Mouse (Mus musculus) hindbrain, postnatal 0 days (tissue): ENCODE measurements around the gene D2hgdh. TPM values are rescaled to one million over a fixed set of nuclear protein-coding genes. Genes with fewer than 3 reads are reported as not detected.

Experiments
- ATAC-seq: fragments of 200-750 bp; cut with Nextera tagmentation; 2 replicates; pipeline ENCODE4 v1.8.0; 2017; ENCODE audit warnings: mild to moderate bottlenecking, moderate TSS enrichment, moderate library complexity
- DNase-seq: peaks from one replicate; pipeline ENCODE4 v3.0.0-alpha.2; 2015; ENCODE audit warnings: low spot score
- H3K27ac ChIP-seq: fragments of 300-500 bp; sonication (generic); 2 replicates; pipeline ENCODE4 v1.5.1; 2014; ENCODE audit warnings: mild to moderate bottlenecking
- H3K27me3 ChIP-seq: fragments of 300-500 bp; sonication (generic); 2 replicates; pipeline ENCODE4 v1.6.1; 2014; ENCODE audit warnings: low read length, mixed read lengths; ENCODE audit not compliant: insufficient read depth
- H3K36me3 ChIP-seq: fragments of 300-500 bp; sonication (generic); 2 replicates; pipeline ENCODE4 v1.6.1; 2014; ENCODE audit warnings: low read length, mixed read lengths; ENCODE audit not compliant: insufficient read depth
- H3K4me1 ChIP-seq: fragments of 300-500 bp; sonication (generic); 2 replicates; pipeline ENCODE4 v1.6.1; 2014; ENCODE audit warnings: antibody characterized with exemption, low read length, mixed read lengths; ENCODE audit not compliant: insufficient read depth
- H3K4me2 ChIP-seq: fragments of 300-500 bp; sonication (generic); 2 replicates; pipeline ENCODE4 v1.6.1; 2014; ENCODE audit warnings: low read depth, mild to moderate bottlenecking, low read length, moderate library complexity, mixed read lengths
- H3K4me3 ChIP-seq: fragments of 300-500 bp; sonication (generic); 2 replicates; pipeline ENCODE4 v1.5.1; 2014; ENCODE audit warnings: low read length
- H3K9ac ChIP-seq: fragments of 300-500 bp; sonication (generic); replicated peaks from 2 replicates; pipeline ENCODE4 v1.6.1; 2014; ENCODE audit warnings: mild to moderate bottlenecking, low read length, moderate library complexity, mixed read lengths
- H3K9me3 ChIP-seq: fragments of 300-500 bp; sonication (generic); 2 replicates; pipeline ENCODE4 v1.6.1; 2016; ENCODE audit warnings: low read length, mixed read lengths
- CTCF ChIP-seq: IDR thresholded peaks from 2 replicates; pipeline ENCODE4 v1.5.1; 2016; ENCODE audit warnings: antibody characterized with exemption, control low read depth, low read depth
- WGBS: fragments of 180-500 bp; shearing (Covaris S2); extraction: QIAGEN DNeasy Blood & Tissue Kit; methylation state at CpG from one replicate; pipeline ENCODE4 v1.1.7; 2014; 5-methylcytosine and 5-hydroxymethylcytosine counted together
- polyA plus RNA-seq: library from polyadenylated mRNA; unstranded; fragments of >200 nt; fragmentation: Nextera tagmentation; extraction: Ambion mirVana; gene quantifications from 2 replicates; pipeline ENCODE4 v1.2.1, GENCODE M21; 2015
- total RNA-seq: library from RNA; depleted of rRNA; stranded (reverse); fragments of >200 nt; gene quantifications from 2 replicates; pipeline ENCODE4 v1.2.3, GENCODE M21; 2014; rRNA removed

The D2hgdh gene
- total RNA-seq = 13.6 and 23.6 TPM in 2 replicates
- 12.0 and 13.0 TPM in 2 replicates for polyA plus RNA-seq

DNA sequence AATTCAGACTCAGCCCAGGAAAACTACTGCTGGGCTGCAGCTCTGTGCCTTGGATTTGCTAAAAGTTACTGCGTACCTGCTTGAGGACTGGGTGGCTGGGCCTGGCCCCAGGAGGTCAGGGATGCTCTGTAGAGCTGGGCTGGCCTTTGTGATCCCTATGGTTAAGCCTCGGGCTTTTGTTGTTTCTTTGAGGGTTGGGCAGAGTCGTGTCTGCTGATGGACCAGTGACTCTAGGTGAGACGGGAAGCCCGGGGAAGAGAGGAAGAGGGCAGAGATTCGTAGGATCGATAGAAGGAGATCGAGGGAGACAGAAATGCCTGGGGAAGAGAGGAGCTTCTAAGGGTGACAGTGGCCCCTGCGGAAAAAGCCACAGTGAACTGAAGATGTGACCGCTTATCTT, at the start of gene D2hgdh:
Gene D2hgdh (plus strand): TSS at position 301 of the 400 bp plus-strand sequence.
- H3K4me1 ChIP-seq = peaks cover 11% of the 10 kb centered on the region; the same call in 1 of the 2 replicates
- H3K4me2 ChIP-seq = peak within 1 kb of the TSS; percentile 75
- ATAC-seq = no peak; the same call in 1 of the 2 replicates
- no peak for DNase-seq
- peak within 1 kb of the TSS; percentile 67 for H3K9ac ChIP-seq
- WGBS = 8% methylated on average over 10 of the region's 10 CpGs
- no peak for TF ChIP-seq CTCF
- H3K4me3 ChIP-seq = peak within 1 kb of the TSS; percentile 52
- H3K9me3 ChIP-seq = no peaks in the 10 kb centered on the region
- H3K27me3 ChIP-seq = no peaks in the 10 kb centered on the region
- H3K36me3 ChIP-seq = peaks cover 1% of the 10 kb centered on the region
- H3K27ac ChIP-seq = peak within 1 kb of the TSS; percentile 95

DNA sequence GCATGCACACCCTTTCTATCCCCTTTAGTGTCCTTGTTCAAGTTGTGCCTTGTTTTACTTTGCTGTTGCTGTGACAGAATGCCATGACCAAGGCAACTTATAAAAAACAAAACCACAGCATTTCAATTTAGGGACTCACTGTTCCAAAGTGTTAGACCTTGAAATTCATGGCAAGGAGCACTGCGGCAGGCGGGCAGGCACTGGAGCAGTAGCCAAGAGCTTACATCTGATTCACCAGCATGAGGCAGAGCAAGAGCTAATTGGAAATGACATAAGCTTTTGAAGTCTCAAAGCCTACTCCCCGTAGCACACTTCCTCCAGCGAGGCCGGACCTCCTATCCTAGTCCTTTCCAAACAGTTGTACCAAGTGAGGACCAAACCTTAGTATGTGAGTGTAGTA, 48.0 kb upstream of the D2hgdh start:
- 92% methylated on average over 5 of the region's 5 CpGs for WGBS
- Histone ChIP-seq H3K36me3 (peaks cover 60% of the 10 kb centered on the region), H3K4me3 (no peak overlapping the region), H3K27me3 (no peaks in the 10 kb centered on the region), H3K4me2 (no peak overlapping the region), H3K27ac (no peak overlapping the region), H3K4me1 (no peaks in the 10 kb centered on the region), H3K9me3 (no peaks in the 10 kb centered on the region), H3K9ac (no peak overlapping the region)
- DNase-seq = no peak
- no peak for TF ChIP-seq CTCF
- ATAC-seq = no peak

DNA sequence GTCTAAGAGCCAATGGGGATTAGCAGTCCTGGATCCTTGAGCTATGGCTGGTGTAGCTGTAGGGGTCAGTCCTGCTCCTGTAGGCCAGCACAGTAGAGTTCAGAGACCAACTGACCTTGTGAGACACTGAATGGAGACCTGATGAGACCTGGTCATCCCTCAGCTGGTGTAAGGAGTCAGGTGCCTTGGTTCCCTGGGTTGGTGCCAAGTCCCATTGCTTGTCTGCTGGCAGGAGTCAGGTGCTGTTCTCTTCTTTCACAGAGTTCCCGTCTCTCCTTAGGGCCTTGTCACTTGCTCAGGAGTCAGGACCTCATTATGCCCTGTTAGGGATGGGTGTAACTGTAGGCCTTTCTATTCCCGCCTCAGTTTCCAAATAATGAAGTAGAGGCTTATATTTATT, 37.8 kb upstream of the D2hgdh start:
- TF ChIP-seq CTCF = no peak
- Histone ChIP-seq H3K27ac (no peak overlapping the region), H3K4me1 (no peaks in the 10 kb centered on the region), H3K27me3 (no peaks in the 10 kb centered on the region), H3K36me3 (peaks cover 55% of the 10 kb centered on the region), H3K4me2 (no peak overlapping the region), H3K9me3 (no peaks in the 10 kb centered on the region), H3K9ac (no peak overlapping the region), H3K4me3 (no peak overlapping the region)
- ATAC-seq (no peak; the same call in 1 of the 2 replicates), DNase-seq (no peak)
- 85% methylated on average over 2 of the region's 2 CpGs for WGBS

DNA sequence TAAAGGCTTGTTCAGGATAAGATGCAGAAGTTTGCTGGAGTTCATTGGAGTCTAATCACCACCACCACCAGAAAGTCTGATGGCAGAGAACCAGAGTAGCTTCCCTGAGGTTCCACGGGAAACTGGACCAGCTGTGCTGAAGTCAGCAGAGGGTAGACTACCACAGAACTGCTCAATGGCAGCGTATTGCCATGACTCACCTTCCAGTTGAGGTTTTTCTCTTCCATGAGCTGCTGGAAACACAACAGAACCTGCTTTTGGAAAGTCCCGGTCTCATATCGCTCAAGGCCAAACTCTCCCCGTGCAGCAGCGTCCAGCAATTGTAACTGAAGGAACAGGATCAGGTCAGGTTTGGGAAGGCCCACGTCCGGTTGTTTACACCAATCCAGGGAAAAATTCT, 30.2 kb upstream of the D2hgdh start:
- ATAC-seq (no peak), DNase-seq (no peak)
- Histone ChIP-seq H3K4me2 (no peak overlapping the region), H3K27me3 (no peaks in the 10 kb centered on the region), H3K4me1 (no peaks in the 10 kb centered on the region), H3K36me3 (peaks cover 30% of the 10 kb centered on the region), H3K4me3 (no peak overlapping the region), H3K27ac (no peak overlapping the region), H3K9me3 (no peaks in the 10 kb centered on the region), H3K9ac (no peak overlapping the region)
- WGBS = 97% methylated on average over 8 of the region's 8 CpGs
- no peak for TF ChIP-seq CTCF

DNA sequence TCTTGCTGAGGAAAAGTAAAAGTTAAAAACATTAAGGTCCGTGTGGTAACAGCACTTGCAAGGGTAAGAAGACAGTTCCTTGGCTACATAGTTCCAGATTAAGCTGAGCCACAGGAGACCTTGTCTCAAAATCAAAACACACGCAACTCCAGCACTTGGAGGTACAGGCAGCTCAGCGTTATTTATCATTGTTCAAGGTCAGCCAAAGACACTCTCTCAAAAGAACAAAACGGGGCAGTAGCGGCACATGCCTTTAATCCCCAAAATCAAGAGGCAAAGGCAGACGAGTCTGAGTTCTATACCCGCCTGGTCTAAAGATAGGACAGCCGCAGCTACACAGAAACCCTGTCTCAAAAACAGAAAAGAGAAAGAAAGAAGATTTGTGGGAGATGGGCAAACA, 28.8 kb upstream of the D2hgdh start:
- ATAC-seq (no peak), DNase-seq (no peak)
- no peak overlapping the region for H3K27ac ChIP-seq
- no peak overlapping the region for H3K4me3 ChIP-seq
- no peaks in the 10 kb centered on the region for H3K4me1 ChIP-seq
- H3K9me3 ChIP-seq = no peaks in the 10 kb centered on the region
- 85% methylated on average over 8 of the region's 8 CpGs for WGBS
- no peak for TF ChIP-seq CTCF
- no peak overlapping the region for H3K9ac ChIP-seq
- H3K4me2 ChIP-seq = no peak overlapping the region
- H3K27me3 ChIP-seq = no peaks in the 10 kb centered on the region
- peaks cover 30% of the 10 kb centered on the region for H3K36me3 ChIP-seq

DNA sequence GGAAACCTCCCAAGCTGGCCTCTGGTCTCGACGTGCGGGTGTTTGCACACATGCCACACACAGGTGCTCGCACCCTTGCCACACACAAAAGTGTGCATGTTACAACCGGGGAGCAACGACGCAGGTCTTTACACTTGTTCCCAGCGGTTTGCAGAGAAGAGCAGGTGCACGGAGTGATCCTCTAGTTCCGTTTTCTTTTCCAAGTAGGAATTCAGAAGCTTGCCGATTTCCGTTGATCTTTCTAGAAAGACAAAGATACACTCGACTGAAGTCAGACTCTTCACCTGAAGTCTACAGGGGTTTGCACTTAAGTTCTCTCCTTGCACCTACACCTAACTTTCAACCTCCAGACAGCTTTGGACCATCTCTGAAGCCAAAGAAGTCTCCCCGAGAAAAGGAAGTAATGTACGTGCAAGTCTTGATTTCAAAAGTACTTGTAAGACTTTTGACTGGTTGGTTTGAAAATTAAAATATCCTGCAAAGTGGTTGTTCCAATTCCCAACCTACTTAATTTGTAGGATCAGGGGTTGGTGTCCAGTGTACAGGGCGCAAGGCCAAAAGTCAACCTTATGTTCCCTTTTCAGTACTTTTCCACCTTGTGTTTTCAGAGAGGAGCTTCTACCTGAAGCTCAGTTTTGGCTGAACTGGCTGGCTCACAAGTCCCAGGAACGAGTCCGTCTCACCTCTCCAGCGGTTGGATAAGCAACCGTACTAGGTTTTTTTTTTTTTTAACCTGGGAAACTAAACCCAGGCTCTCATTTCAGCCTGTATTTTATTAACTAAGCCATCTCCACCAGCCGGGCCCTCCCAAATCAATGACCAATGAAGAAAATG, 23.8 kb upstream of the D2hgdh start:
- Histone ChIP-seq H3K27me3 (no peaks in the 10 kb centered on the region), H3K4me1 (peaks cover 13% of the 10 kb centered on the region; the same call in 1 of the 2 replicates), H3K4me2 (peak overlapping the region; percentile 88), H3K9me3 (no peaks in the 10 kb centered on the region), H3K27ac (peak overlapping the region; percentile 62; the same call in 1 of the 2 replicates), H3K4me3 (peak overlapping the region; percentile 59), H3K36me3 (peaks cover 5% of the 10 kb centered on the region; the same call in 1 of the 2 replicates), H3K9ac (peak overlapping the region; percentile 54)
- ATAC-seq (no peak), DNase-seq (no peak)
- no peak for TF ChIP-seq CTCF
- 77% methylated on average over 21 of the region's 21 CpGs for WGBS
